ENCODE assay signal across 9 mouse cellular contexts in genomic region chr16:11980764-11981163, GRCm38 (mm10). TPM values are rescaled to one million over a fixed set of nuclear protein-coding genes. Genes with fewer than 3 reads are reported as not detected.
DNase-seq lines count a peak whose midpoint lies in the region; ATAC-seq lines count a peak whose summit lies in the region.
"Had no signal": no experiment of that assay in that cellular context is flagged by ENCODE, and none has a peak within 500 bp of the region (broad histone marks: within the 10 kb centered on the region; RNA-seq: fewer than 3 reads in every experiment).

No protein-coding gene starts in this region.

- peaks cover 5% of the 10 kb centered on the region; the same call in 1 of the 2 replicates for H3K4me1 ChIP-seq in midbrain, embryonic 11.5 days (ENCODE audit: control insufficient read depth, insufficient read depth, low read length)
- peaks cover 20% of the 10 kb centered on the region for H3K4me1 ChIP-seq in midbrain, embryonic 15.5 days
- peaks cover 19% of the 10 kb centered on the region for H3K4me1 ChIP-seq in forebrain, embryonic 16.5 days (replicated peaks; ENCODE audit: control insufficient read depth, insufficient read depth, low read length)

- H3K4me3 ChIP-seq in midbrain, embryonic 11.5 days (ENCODE audit: low read depth, low read length), result no peak overlapping the region
- no peak overlapping the region for H3K4me3 ChIP-seq in midbrain, embryonic 15.5 days
- H3K4me3 ChIP-seq in forebrain, embryonic 16.5 days (replicated peaks; ENCODE audit: low read length), result no peak overlapping the region
- H3K4me3 ChIP-seq: neural tube, embryonic 13.5 days had no signal

- H3K4me2 ChIP-seq in midbrain, embryonic 11.5 days, result no peak overlapping the region
- no peak overlapping the region for H3K4me2 ChIP-seq in midbrain, embryonic 15.5 days
- no peak overlapping the region for H3K4me2 ChIP-seq in forebrain, embryonic 16.5 days (ENCODE audit: low read length)
- H3K4me2 ChIP-seq: neural tube, embryonic 13.5 days had no signal

- no peaks in the 10 kb centered on the region for H3K9me3 ChIP-seq in midbrain, embryonic 11.5 days (ENCODE audit: control insufficient read depth, low read length)
- H3K9me3 ChIP-seq in midbrain, embryonic 15.5 days, result no peaks in the 10 kb centered on the region
- no peaks in the 10 kb centered on the region for H3K9me3 ChIP-seq in forebrain, embryonic 16.5 days (ENCODE audit: control insufficient read depth, low read length)
- H3K9me3 ChIP-seq: neural tube, embryonic 13.5 days had no signal

- 15% methylated on average over 3 of the region's 3 CpGs for WGBS in midbrain, embryonic 11.5 days
- WGBS in midbrain, embryonic 15.5 days, result 16% methylated on average over 3 of the region's 3 CpGs
- 14% methylated on average over 3 of the region's 3 CpGs for WGBS in forebrain, embryonic 16.5 days

- DNase-seq in cerebellum, postnatal 25 days, result peak; percentile 22 to 58
- DNase-seq in cerebellum, adult 9-11 months, result no peak
- DNase-seq in midbrain, embryonic 11.5 days (ENCODE audit: low spot score, missing footprints), result peak; percentile 86
- peak; percentile 65 for DNase-seq in embryo, embryonic 10.5 days (ENCODE audit: low spot score)
- peak; percentile 30 for DNase-seq in layer of hippocampus, adult 9-11 months
- DNase-seq in right cerebral cortex, adult 18-20 months, result peak; percentile 68

- no peaks in the 10 kb centered on the region for H3K36me3 ChIP-seq in midbrain, embryonic 11.5 days (ENCODE audit: control insufficient read depth, insufficient read depth, low read length)
- H3K36me3 ChIP-seq in midbrain, embryonic 15.5 days (replicated peaks), result no peaks in the 10 kb centered on the region
- H3K36me3 ChIP-seq in forebrain, embryonic 16.5 days (ENCODE audit: control insufficient read depth, insufficient read depth), result no peaks in the 10 kb centered on the region
- H3K36me3 ChIP-seq: neural tube, embryonic 13.5 days had no signal

- no peak overlapping the region for H3K9ac ChIP-seq in midbrain, embryonic 11.5 days (ENCODE audit: low read length)
- H3K9ac ChIP-seq in midbrain, embryonic 15.5 days, result no peak overlapping the region
- no peak overlapping the region for H3K9ac ChIP-seq in forebrain, embryonic 16.5 days (replicated peaks; ENCODE audit: low read depth, low read length)
- H3K9ac ChIP-seq: neural tube, embryonic 13.5 days had no signal

- ATAC-seq in midbrain, embryonic 11.5 days (ENCODE audit: low FRiP score), result no peak
- ATAC-seq in midbrain, embryonic 15.5 days (replicated peaks), result no peak
- ATAC-seq in forebrain, embryonic 16.5 days, result no peak

- peaks cover 41% of the 10 kb centered on the region for H3K27me3 ChIP-seq in midbrain, embryonic 11.5 days (ENCODE audit: control insufficient read depth, insufficient read depth, low read length)
- H3K27me3 ChIP-seq in midbrain, embryonic 15.5 days (replicated peaks), result peaks cover 10% of the 10 kb centered on the region
- peaks cover 3% of the 10 kb centered on the region for H3K27me3 ChIP-seq in forebrain, embryonic 16.5 days (replicated peaks; ENCODE audit: control insufficient read depth, insufficient read depth, low read length)

- H3K27ac ChIP-seq in midbrain, embryonic 11.5 days (ENCODE audit: low read depth, low read length), result no peak overlapping the region
- H3K27ac ChIP-seq in midbrain, embryonic 15.5 days, result no peak overlapping the region
- H3K27ac ChIP-seq in forebrain, embryonic 16.5 days (ENCODE audit: low read length), result no peak overlapping the region
- H3K27ac ChIP-seq: neural tube, embryonic 13.5 days had no signal

RNA-seq across cellular contexts. Expression of gene Shisa9, which starts 3.1 kb away (rescaled TPM):
- polyA plus RNA-seq in midbrain, embryonic 11.5 days (2014; fragmentation: Nextera tagmentation; extraction: Ambion mirVana), result 0.47 and 0.49 TPM in 2 replicates
- polyA plus RNA-seq in midbrain, embryonic 15.5 days (2015; fragmentation: Nextera tagmentation; extraction: Ambion mirVana), result 11.1 and 12.4 TPM in 2 replicates
- polyA plus RNA-seq in forebrain, embryonic 16.5 days (2015; fragmentation: Nextera tagmentation; extraction: Ambion mirVana), result 6.6 and 7.2 TPM in 2 replicates
